ENCODE assay signal across 15 mouse cellular contexts in genomic region chr19:42198026-42198425, GRCm38 (mm10). TPM values are rescaled to one million over a fixed set of nuclear protein-coding genes. Genes with fewer than 3 reads are reported as not detected.
"Had no signal": no experiment of that assay in that cellular context is flagged by ENCODE, and none has a peak within 500 bp of the region (broad histone marks: within the 10 kb centered on the region; RNA-seq: fewer than 3 reads in every experiment).

No protein-coding gene starts in this region.

- H3K36me3 ChIP-seq: limb, embryonic 15.5 days; lung, embryonic 15.5 days; stomach, embryonic 15.5 days had no signal

- H3K4me3 ChIP-seq: limb, embryonic 15.5 days; liver, embryonic 12.5 days; lung, embryonic 15.5 days; midbrain, embryonic 13.5 days; myocyte; neural tube, embryonic 15.5 days; stomach, embryonic 15.5 days had no signal

- DNase-seq: kidney, adult 8-10 months; kidney, postnatal 14 days; layer of hippocampus, postnatal 36 days; thymus, adult 2 months; thymus, postnatal 25 days had no signal

- ATAC-seq: liver, embryonic 12.5 days had no signal

- H3K27ac ChIP-seq: limb, embryonic 15.5 days; liver, embryonic 12.5 days; lung, embryonic 15.5 days; midbrain, embryonic 13.5 days; neural tube, embryonic 15.5 days; stomach, embryonic 15.5 days had no signal

- H3K9me3 ChIP-seq: limb, embryonic 15.5 days; liver, embryonic 12.5 days; lung, embryonic 15.5 days; midbrain, embryonic 13.5 days; neural tube, embryonic 15.5 days; stomach, embryonic 15.5 days had no signal

- H3K4me2 ChIP-seq: limb, embryonic 15.5 days; liver, embryonic 12.5 days; lung, embryonic 15.5 days; midbrain, embryonic 13.5 days; neural tube, embryonic 15.5 days; stomach, embryonic 15.5 days had no signal

- H3K9ac ChIP-seq: limb, embryonic 15.5 days; liver, embryonic 12.5 days; lung, embryonic 15.5 days; midbrain, embryonic 13.5 days; neural tube, embryonic 15.5 days; stomach, embryonic 15.5 days had no signal

RNA-seq across cellular contexts. Expression of gene Golga7b, which starts 49.3 kb away (rescaled TPM):
- polyA plus RNA-seq: limb, embryonic 11.5 days; liver, embryonic 16.5 days; spleen, adult 2 months had no signal
